Mouse (Mus musculus) bone marrow, adult 2 months (tissue): ENCODE results near the gene Hivep3. TPM values are rescaled to one million over a fixed set of nuclear protein-coding genes. Genes with fewer than 3 reads are reported as not detected.

Source experiments
- H3K27ac ChIP-seq: fragments of 200-500 bp; 2 replicates; pipeline ENCODE4 v1.5.1; 2012; ENCODE audit warnings: low read depth, mild to moderate bottlenecking, control low read depth, inconsistent platforms, low read length; ENCODE audit not compliant: control insufficient read depth, poor library complexity, insufficient read depth
- H3K4me1 ChIP-seq: fragments of 200-500 bp; 2 replicates; pipeline ENCODE4 v1.6.1; 2011; ENCODE audit warnings: low read length; ENCODE audit not compliant: control insufficient read depth, insufficient read depth
- H3K4me3 ChIP-seq: fragments of 200-500 bp; replicated peaks from 2 replicates; pipeline ENCODE3; 2011; ENCODE audit warnings: mild to moderate bottlenecking, low read depth, low read length, control low read depth; ENCODE audit not compliant: control insufficient read depth
- CTCF ChIP-seq: fragments of 200-500 bp; IDR thresholded peaks from 2 replicates; pipeline ENCODE4 v1.5.1; 2011; ENCODE audit warnings: low read length, control low read depth; ENCODE audit not compliant: control insufficient read depth, insufficient read depth
- POLR2A ChIP-seq: fragments of 200-500 bp; IDR thresholded peaks from 2 replicates; pipeline ENCODE4 v1.6.1; 2011; ENCODE audit warnings: low read depth, mild to moderate bottlenecking, control low read depth, low read length, borderline replicate concordance; ENCODE audit not compliant: control insufficient read depth
- WGBS: fragments of 180-500 bp; shearing (Covaris S2); methylation state at CpG from one replicate; pipeline ENCODE4 v1.1.7; 2018; 5-methylcytosine and 5-hydroxymethylcytosine counted together
- polyA plus RNA-seq: library from polyadenylated mRNA; stranded (reverse); fragments of >200 nt; gene quantifications from 2 replicates; pipeline ENCODE4 v1.2.4, GENCODE M21; 2011; ENCODE audit warnings: low replicate concordance; ENCODE audit not compliant: missing spikeins, insufficient read depth, insufficient read length

Gene Hivep3
- polyA plus RNA-seq, 1 experiment = 7.3 TPM

DNA sequence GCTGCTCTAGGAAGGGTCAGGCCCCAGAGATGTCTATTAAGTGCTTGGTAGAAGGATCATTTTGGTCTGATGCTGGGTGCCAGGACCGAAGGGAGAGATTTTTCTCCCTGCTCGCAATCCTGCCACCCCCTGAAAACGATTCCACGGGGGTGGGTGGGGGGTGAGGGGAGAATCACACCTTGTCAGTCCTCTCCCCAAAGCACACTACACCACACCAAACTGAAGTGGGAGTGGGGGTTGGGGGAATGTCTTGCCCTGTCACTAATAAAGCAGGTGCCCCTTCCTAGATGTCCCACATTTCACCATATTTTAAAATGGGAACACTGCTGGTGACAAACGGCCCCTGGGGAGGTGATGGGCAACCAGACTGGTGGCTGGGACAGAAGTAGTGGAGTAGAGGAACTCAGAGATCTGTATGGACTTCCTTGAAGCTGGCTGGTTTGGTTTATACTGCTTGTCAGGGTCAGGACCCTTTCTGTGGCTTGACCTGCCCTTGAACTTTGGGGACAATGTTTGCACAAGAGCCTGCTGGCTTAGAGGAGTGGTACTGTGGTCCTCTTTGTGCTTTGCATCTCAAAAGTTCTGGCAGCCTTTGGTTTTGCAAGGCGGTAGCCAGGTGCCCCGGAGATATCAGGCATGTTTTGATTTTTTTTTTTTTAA is 81.7 kb downstream of the Hivep3 start:
- WGBS = 22% methylated on average over 7 of the region's 7 CpGs

DNA sequence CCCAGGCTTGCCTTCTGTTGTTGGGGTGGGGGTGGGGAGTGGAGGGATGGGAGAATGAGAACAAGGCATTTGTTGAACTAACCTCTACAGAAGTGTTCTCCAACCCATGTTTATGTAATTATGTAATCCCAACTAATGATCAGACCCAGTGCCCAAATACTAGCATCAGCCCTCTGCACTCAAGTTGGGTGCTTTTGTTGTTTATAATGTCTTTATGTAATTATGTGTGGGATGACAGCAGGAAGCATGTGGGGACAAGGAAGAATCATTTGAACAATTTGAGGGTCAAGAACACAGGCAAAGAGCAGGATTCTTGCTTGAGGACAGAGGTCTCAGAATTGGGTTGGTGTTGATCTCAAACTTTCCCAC is 82.2 kb downstream of the Hivep3 start:
- TF ChIP-seq POLR2A = no peak
- Histone ChIP-seq H3K4me1 (no peaks in the 10 kb centered on the region; the same call in 1 of the 2 replicates), H3K4me3 (no peak overlapping the region), H3K27ac (no peak overlapping the region)

More for the DNA sequence above, 81.7 kb downstream of the Hivep3 start:
- Histone ChIP-seq H3K27ac (no peak overlapping the region), H3K4me1 (no peaks in the 10 kb centered on the region; the same call in 1 of the 2 replicates), H3K4me3 (no peak overlapping the region)
- no peak for TF ChIP-seq CTCF
- TF ChIP-seq POLR2A = no peak

DNA sequence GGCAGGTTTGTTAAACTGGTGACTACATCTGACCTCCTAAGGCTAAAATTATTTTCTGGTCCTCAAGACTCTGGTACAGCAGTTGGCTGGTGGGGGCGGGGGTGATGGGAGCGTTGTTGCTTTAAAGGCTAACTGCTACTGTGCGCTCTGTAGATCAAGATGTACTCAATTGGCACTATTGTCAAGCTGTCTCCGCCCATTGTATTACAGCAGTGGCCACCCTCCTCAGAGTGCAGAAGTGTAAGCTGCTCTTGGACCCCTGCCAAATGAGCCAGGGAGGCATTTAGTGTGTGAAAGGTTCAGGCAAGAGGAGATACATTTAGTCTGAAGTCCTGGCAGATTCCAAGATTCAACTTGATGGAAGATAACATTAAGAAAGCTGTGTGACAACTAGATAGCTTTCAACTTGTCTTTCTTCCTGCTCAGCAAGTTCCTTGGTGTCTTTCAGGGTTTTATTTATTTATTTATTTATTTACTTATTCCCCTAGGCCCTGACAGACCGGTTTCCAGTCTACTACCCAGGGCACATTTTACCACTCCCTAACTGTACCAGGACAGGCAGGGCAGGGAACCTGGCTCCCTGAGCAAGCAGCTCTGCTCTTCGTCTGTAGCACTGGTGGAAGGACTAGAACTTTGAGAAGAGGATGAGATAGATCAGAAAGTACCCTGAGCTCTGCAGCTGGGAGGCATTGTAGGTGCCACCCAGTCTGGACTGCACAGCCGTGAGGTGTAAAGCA is 83.2 kb downstream of the Hivep3 start:
- 65% methylated on average over 7 of the region's 7 CpGs for WGBS
- Histone ChIP-seq H3K4me3 (no peak overlapping the region), H3K27ac (no peak overlapping the region), H3K4me1 (no peaks in the 10 kb centered on the region; the same call in 1 of the 2 replicates)
- no peak for TF ChIP-seq POLR2A
- TF ChIP-seq CTCF = no peak

DNA sequence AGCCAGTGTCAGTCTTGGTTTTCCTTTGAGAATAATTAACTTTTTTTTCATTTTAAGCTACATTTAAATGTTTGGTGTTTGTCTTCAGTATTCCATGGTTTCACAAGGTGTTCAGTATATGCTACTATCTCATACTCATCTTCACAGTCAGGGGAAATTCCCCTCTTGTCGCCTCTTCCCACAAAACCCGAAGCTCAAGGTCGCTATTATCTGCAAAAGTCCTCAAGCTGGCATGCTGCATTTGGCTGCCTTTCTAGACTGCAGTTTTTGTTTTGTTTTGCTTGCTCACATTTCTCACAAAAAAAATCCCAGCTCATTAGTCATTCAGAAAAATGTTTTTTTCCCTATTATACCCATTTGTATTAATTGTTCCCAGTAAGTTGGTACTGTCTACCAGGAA is 92.4 kb downstream of the Hivep3 start:
- TF ChIP-seq POLR2A (no peak), CTCF (no peak)
- Histone ChIP-seq H3K27ac (no peak overlapping the region), H3K4me1 (no peaks in the 10 kb centered on the region), H3K4me3 (no peak overlapping the region)
- WGBS = 56% methylated on average over 3 of the region's 3 CpGs

DNA sequence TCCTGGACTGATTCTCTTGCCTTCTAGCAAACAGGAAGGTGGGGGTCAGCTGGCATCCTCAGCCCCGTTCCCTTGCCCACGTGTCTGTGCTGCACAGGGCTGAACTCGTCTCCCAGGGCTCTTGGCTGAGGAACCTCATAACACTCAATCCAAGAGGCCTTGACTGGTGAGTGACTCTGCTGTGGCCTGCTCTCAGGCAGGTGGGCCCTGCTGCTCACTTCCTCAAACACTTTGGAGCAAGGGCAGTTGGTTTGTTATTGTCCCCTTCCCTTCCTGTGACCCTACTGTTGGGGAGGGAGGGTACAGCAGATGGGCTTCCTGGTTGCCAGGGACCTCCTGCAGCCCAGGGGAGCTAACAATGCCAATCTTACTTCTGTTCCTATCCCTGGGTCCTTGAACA is 94.8 kb downstream of the Hivep3 start:
- no peak overlapping the region for H3K27ac ChIP-seq
- no peak for TF ChIP-seq POLR2A
- no peak for TF ChIP-seq CTCF
- H3K4me3 ChIP-seq = no peak overlapping the region
- H3K4me1 ChIP-seq = no peaks in the 10 kb centered on the region
- 9% methylated on average over 3 of the region's 3 CpGs for WGBS

DNA sequence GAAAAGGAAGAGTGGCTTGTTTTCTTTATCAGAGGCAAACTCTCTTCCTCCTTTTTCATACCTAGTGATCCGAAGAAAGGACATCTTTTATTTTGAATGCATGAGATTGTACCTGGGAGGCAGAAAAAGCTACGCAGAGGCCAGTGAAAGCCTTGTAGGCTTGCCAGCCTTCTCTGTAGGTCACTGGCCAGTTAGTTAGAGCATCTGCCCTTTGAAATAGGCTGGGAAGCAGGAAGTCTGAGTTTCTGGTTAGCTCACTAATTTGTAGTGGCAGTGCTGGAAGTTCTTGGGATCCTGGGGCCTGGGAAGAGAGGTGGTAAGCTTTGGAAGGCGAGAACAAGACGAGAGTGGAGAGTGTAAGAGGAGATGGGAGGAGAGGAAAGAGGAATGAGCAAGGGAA is 95.4 kb downstream of the Hivep3 start:
- H3K4me3 ChIP-seq = no peak overlapping the region
- no peak overlapping the region for H3K27ac ChIP-seq
- TF ChIP-seq CTCF (no peak), POLR2A (no peak)
- WGBS = 75% methylated on average over 4 of the region's 4 CpGs
- H3K4me1 ChIP-seq = no peaks in the 10 kb centered on the region

DNA sequence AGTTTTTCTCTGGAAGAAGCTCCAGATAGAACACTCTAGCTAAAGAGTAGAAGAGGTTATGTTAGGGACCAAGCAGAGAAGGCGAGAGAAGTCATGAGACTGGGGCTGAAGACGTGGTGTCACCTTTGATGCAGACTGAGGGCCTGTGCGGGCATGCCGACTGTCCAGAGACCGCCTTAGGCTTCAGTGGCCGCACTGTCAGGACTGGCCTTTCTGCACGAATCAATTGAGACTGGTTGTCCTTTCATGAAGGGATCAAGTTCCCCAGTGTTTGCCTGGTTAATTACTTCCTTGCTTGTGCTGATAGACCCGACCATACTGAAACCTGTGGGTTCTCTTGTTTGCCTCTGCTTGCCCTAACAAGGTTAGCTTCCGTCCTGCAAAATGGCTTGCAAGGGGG is 99.7 kb downstream of the Hivep3 start:
- 69% methylated on average over 9 of the region's 9 CpGs for WGBS

DNA sequence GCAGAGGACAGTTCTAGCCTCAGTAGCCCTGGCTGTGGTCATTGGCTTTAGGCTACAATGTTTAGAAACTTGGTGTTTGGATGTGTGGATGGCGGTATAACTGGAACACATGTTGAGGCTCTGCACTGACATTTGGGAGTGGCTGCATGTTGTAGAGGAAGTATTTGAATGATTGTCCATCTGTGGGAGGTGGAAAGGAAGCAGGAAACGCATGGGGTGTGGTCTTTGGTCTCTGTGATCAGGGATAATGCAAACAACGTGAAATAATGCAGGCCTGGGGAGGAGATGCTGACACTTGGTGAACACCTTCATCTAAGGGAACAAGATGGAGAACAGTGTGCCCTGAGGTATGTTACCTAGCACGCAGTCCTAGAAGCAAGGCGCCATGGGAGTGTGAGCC is 100.3 kb downstream of the Hivep3 start:
- Histone ChIP-seq H3K4me1 (no peaks in the 10 kb centered on the region), H3K4me3 (no peak overlapping the region), H3K27ac (no peak overlapping the region)
- WGBS = 53% methylated on average over 5 of the region's 5 CpGs
- TF ChIP-seq POLR2A (no peak), CTCF (no peak)

More for the DNA sequence above, 99.7 kb downstream of the Hivep3 start:
- no peaks in the 10 kb centered on the region for H3K4me1 ChIP-seq
- no peak overlapping the region for H3K4me3 ChIP-seq
- H3K27ac ChIP-seq = no peak overlapping the region
- TF ChIP-seq CTCF (no peak), POLR2A (no peak)

DNA sequence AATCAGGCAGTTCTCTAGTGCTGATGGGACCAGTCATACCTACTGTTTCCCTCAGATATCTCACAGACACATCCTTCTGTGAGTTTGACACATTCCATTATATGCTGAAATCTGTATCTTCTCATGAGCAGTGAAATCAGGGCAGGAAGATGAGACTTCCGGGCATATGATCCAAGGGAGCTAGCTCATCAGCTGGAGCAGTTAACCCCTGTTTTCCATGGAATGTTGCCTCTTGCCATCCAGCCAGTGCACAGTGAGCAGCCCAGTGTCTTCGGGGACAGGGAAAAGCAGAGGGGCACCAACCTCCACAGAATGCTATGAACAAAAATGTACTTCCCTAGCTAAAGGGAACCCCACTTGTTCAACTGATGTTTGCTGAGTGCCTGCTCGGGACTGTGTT is 102.6 kb downstream of the Hivep3 start:
- 70% methylated on average over 3 of the region's 3 CpGs for WGBS
- TF ChIP-seq CTCF (no peak), POLR2A (no peak)
- Histone ChIP-seq H3K4me1 (no peaks in the 10 kb centered on the region), H3K27ac (no peak overlapping the region), H3K4me3 (no peak overlapping the region)
